Mouse (Mus musculus) left cerebral cortex, adult 2 months (tissue): ENCODE results near the gene Bckdk. TPM values are rescaled to one million over a fixed set of nuclear protein-coding genes. Genes with fewer than 3 reads are reported as not detected.

Source experiments
- DNase-seq, 2 experiments: peaks; one replicate each; pipeline ENCODE4 v3.0.0; 2021 to 2022; ENCODE audit warnings: low spot score in 2 of 2, mixed read lengths in 1 of 2; ENCODE audit errors: extremely low spot score in 1 of 2
- H3K27ac ChIP-seq: fragments of 200-600 bp; 2 replicates; pipeline ENCODE4 v1.8.1; 2022
- H3K4me3 ChIP-seq: fragments of 200-600 bp; 2 replicates; pipeline ENCODE4 v1.8.1; 2022
- CTCF ChIP-seq: fragments of 200-600 bp; IDR thresholded peaks from 2 replicates; pipeline ENCODE4 v1.8.1; 2022; ENCODE audit warnings: antibody characterized with exemption, mild to moderate bottlenecking, moderate library complexity
- intact Hi-C: fragments of 180-260 bp; cut with DNase I; formaldehyde crosslinking; loops from one replicate; pipeline ENCODE4 v1.15.1; 2025
- total RNA-seq, 2 experiments: library from RNA; stranded (reverse); gene quantifications; 2 replicates each; pipeline ENCODE4 v1.2.3; 2021

The Bckdk gene
- total RNA-seq, 2 experiments from 2014 or later: 38.5 to 39.9 TPM

DNA sequence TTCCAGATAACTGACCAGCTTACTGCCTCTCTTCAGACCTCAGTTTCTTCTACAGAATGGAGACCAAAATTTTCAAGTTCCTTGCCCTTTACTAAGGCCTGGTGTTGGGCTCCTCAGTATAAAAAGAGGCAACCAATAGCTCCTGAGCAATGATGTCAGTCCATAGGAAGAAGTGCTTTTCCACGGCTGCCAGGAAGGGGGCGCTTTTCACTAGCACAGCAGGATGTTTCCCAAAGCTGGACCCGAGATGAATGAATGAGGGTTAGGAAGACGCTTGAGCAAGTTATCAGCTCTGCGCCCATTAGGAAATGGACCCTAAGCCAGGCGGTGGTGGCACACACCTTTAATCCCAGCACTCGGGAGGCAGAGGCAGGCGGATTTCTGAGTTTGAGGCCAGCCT, 17.6 kb downstream of the Bckdk start:
- H3K4me3 ChIP-seq: no peak overlapping the region
- DNase-seq: no peak
- intact Hi-C loops: no loop called here
- H3K27ac ChIP-seq: no peak overlapping the region
- TF ChIP-seq CTCF: peak; percentile 43

DNA sequence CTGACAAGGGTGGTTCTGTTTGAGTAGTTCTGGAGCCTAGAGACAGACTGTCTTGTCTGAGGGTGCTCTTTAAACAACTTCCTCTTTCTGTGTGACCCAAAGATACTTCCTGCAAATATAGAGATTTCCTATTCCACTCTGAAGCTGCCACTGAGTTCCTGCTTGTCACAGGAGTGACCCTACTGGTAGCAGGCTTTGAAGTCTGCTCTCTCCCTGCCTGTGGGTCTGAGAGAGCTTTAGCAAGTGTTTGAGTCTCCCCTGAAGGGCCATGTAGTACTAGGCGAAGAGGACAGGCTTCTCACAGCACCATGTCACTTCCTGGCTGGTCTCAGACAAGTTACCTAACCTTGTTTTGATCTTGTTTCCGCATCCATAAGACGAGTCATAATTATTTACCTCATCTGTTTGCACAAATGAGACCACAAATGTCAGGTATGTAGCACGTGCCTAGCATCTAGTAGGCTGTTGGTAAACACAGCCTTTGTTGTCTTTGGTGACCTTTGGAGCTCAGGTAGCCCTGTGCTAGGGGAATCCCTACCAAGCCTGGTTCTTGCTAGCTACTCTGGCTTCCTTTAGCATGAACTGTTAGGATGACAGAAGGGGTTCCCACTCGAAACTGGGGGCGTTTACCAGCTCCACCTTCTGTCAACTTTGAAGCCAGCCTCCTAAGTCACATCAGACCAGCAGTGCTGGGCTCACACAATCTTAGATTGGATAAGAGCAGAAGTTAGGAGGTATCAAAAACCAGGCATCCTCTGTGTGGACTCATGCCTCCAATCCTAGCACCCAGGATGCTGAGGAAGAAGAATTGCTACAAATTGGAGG, 18.8 kb downstream of the Bckdk start:
- Histone ChIP-seq H3K27ac (peak overlapping the region; percentile 44), H3K4me3 (no peak overlapping the region)
- no peak for DNase-seq
- TF ChIP-seq CTCF: no peak
- intact Hi-C loops: no loop called here

DNA sequence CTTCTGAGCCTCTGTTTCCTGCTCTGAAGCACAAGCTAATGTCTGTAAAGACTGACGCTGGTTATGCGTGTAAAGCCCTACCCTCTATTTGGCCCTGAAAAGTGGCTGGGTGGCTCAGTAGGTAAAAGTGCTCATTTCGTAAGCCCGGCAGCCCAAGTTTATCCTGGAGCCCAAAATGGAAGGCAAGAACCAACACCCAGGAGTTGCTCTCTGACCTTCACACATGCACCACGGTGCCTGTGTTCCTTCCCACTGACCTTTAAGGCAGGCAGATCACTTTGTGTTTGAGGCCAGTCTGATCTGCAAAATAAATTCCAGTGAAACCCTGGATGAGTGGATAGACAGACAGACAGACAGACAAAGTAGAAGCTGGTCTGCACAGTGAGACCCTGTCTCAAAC, 19.8 kb downstream of the Bckdk start:
- no peak for TF ChIP-seq CTCF
- no peak for DNase-seq
- Histone ChIP-seq H3K27ac (no peak overlapping the region), H3K4me3 (no peak overlapping the region)
- intact Hi-C loops: no loop called here

DNA sequence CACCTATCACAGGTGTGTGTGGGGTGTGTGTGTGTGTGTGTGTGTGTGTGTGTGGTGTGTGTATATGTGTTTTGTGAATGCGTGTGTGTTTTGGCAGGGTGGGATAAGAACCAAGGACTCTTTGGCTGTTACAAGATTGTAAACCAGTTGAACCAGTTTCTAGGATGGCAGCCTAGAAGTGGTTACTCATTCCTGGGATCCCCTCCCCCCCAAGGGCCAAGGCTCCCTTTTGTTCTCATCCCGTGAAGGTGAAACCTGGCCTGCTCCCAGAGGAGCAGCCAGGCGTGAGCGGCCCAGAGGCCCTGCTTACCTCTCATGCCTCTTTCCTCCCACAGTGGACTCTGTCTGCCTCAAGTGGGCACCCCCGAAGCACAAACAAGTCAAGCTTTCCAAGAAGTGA, 21.4 kb downstream of the Bckdk start:
- no peak for DNase-seq
- intact Hi-C loops: no loop called here
- no peak overlapping the region for H3K27ac ChIP-seq
- TF ChIP-seq CTCF: no peak
- no peak overlapping the region for H3K4me3 ChIP-seq

DNA sequence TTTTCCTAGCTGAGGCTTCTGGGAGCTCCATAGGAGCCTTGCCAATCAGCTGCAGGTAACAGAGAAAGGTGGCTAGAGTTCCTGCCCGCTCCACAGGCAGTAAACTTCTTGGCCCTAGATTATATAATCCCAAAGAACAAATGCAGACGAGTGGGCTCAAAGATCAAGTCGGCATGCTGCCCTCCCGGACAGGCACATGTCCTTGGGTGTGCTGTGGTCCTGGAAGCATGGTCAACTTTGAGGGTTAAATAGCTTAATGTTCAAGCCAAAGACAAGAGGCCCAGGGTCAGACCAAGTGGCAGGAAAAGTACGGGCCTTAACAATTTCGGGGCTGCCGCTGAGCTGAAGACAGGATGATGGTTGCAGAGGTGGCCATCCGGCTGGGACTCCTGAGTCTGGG, 22.2 kb downstream of the Bckdk start:
- TF ChIP-seq CTCF: no peak
- no peak overlapping the region for H3K27ac ChIP-seq
- DNase-seq: no peak
- H3K4me3 ChIP-seq: no peak overlapping the region
- intact Hi-C loops: no loop called here

DNA sequence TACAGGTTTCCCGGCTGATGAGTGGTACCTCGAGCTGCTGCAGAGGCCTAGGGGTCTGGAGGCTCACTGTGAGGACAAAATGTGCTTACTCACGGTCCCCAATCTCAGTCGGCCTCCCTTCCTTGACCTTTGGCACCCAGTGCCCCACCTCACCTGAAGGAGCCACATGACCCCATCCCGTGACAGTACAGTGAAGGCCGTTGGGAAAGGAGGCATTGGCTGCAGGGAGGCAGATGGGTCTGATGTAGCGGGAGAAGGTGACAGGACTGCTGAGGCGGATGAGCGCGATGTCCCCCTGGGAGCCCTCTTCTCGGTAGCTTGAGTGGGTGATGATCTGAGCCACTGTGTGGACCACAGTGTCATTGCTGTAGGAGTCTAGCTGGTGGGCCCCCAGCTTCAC, 23.0 kb downstream of the Bckdk start:
- intact Hi-C loops: no loop called here
- Histone ChIP-seq H3K4me3 (no peak overlapping the region), H3K27ac (no peak overlapping the region)
- TF ChIP-seq CTCF: no peak
- DNase-seq: no peak

DNA sequence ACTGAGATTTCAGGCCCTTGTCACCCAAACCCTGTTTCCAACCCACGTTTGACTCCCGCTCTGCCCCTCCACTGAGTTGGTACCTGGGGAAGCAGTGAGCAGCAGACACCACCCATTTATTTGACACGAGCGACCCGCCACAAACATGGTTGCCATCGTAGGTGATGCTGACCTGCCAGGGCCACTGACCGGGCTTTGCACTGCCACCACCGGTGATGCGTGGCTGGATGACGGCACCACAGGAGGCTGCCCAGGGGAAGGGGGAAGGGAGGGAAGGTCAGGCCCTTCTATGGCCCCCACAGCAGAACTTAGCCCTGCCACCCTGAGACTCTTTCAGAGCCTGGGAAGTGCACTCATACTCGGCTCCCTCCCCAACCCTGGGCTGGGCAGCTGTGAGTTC, 23.8 kb downstream of the Bckdk start:
- Histone ChIP-seq H3K4me3 (no peak overlapping the region), H3K27ac (no peak overlapping the region)
- intact Hi-C loops: no loop called here
- no peak for TF ChIP-seq CTCF
- DNase-seq: no peak

DNA sequence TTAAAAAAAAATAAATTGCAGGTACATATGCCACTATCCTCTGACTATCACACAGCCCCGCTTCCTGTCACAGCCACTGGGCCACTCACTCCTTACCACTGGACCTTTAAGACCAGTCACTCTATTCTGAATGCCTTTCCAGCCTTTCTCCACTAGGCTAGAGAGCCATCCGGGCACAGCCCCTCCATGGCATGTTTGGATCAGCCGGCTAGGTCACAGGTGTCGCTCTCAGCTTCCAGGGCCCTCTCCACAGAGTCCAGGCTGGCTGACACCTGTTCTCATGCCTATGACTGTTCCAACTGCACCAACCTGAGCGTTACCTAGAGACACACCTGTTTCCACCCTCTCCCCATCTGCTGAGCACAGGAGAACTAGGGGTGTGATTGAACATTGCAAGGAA, 24.7 kb downstream of the Bckdk start:
- Histone ChIP-seq H3K4me3 (no peak overlapping the region), H3K27ac (no peak overlapping the region)
- TF ChIP-seq CTCF: no peak; the same call in 1 of the 2 replicates
- intact Hi-C loops: no loop called here
- no peak for DNase-seq

DNA sequence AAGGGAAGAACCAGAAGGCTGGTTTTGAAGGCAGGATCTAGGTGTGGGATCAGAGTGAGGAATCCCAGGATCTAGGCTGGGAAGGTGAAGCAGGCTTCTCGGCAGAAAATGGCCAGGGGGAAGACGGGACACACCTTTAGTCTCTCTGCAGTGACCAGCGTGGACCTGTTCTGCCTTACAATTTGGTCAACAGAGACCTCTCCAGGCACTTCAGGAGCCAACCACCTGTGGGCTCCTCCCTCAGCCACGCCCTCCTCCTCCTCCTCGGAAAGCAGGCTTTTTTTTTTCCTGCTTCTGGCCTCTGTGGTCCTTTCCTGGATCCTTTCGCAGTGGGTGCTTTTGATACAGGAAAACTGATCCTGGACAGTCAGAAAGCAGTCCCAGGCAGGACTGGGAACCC, 26.0 kb downstream of the Bckdk start, which contains the start of gene Prss8:
Prss8 (minus strand) TSS at position 182 of the 400 bp plus-strand sequence.
- TF ChIP-seq CTCF: no peak
- Histone ChIP-seq H3K4me3 (no peak within 1 kb of the TSS), H3K27ac (no peak within 1 kb of the TSS)
- DNase-seq: no peak
- intact Hi-C loops: no loop called here

DNA sequence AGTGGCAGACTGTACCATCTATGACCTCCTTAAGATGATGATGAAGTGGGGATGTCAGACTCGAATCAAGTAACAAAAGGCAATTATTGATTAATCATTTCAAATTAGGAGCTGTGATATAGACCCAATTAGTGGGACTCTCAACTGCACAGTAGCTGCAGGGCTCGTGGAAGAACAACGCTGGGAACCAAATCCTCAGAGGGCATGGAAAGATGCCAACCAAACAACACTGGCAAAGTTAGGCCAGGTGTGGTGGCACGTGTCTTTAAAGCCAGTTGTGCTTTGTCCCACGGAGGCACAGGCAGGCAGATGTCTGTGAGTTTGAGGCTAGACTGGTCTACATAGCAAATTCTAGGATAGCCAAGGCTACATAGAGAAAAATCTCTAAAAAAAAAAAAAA, 26.8 kb downstream of the Bckdk start:
- no peak for DNase-seq
- TF ChIP-seq CTCF: no peak
- H3K27ac ChIP-seq: no peak overlapping the region
- intact Hi-C loops: no loop called here
- no peak overlapping the region for H3K4me3 ChIP-seq

DNA sequence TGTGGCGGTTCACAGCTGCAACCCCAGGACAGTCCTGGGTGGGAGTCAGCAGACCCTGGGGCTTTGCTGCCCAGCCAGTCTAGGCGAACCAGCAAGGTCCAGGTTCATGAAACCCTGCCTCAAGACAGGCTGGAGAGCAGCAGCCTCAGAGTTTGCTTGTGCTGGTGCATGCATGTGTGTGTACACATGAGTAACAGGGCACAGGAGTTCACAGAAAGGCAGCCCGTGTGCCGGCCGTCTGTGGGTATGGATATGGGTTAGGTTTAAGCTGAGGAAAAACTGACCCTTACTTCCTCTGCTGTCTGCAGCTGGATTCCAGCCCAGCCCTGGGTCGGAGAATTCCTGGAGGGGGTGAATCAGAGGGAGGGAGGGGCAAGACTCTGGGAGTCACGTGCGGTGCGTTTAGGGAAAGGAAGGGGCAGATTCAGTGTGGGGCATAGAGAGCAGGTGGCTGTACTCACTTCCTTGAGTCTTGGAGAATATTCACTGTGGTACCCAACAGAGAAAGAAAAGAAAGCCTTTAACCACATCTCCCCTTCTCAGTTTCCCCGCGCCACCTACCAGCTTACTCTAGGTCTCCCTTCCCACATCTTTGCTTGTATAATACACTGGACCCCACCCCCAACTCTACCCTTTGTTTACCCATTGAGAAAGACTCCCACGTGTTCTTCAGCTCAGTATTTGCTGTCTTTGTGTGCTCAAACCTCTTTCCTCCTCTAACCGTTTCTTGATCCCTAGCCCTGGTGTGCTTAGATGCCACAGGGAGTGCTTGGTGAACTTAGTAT, 27.7 kb downstream of the Bckdk start:
- DNase-seq: no peak
- Histone ChIP-seq H3K4me3 (no peak overlapping the region), H3K27ac (no peak overlapping the region)
- TF ChIP-seq CTCF: no peak
- intact Hi-C loops: no loop called here

DNA sequence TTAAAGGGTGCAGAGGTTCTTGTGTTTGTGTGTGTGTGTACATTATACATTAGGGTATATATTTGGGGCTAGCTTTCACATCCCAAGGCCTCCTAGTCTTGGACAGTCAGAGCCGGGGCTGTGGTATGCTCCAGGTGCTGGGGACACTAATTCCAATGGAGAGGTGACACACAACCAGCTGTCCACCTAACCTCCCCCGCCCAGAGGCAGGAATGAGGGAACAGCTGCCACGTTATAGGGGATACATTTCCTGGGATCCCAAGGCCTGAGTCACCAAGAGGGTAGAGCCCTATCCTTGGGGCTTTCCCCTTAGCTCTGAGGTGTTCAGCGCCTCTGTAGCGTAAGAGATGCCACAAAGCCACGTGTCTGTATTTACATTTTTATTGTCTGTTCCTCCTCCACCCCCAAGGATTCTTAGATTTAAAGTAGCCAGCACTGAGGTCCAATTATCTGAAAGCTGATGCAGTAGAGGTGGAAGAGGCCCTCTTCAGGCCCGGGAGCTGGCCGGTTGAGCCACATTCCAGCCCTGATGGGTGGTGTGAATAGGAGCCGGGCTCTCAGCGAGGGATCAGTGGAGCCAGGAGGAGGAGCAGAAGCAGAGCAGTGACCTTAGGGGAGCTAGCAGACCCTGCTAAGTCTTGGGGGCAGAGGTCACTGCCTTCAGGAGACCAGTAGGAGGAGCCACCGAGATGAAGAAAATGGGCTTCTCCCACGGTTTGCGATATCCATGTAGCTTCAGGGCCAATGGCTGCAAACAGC, 28.6 kb downstream of the Bckdk start:
- TF ChIP-seq CTCF: no peak
- no peak for DNase-seq
- intact Hi-C loops: no loop called here
- Histone ChIP-seq H3K4me3 (no peak overlapping the region), H3K27ac (no peak overlapping the region)
